Mouse (Mus musculus): ENCODE results near the gene Chat. TPM values are rescaled to one million over a fixed set of nuclear protein-coding genes. Genes with fewer than 3 reads are reported as not detected.

The Chat gene
- polyA plus RNA-seq, 1 experiment from 2014 or later, result 0.17 TPM

DNA sequence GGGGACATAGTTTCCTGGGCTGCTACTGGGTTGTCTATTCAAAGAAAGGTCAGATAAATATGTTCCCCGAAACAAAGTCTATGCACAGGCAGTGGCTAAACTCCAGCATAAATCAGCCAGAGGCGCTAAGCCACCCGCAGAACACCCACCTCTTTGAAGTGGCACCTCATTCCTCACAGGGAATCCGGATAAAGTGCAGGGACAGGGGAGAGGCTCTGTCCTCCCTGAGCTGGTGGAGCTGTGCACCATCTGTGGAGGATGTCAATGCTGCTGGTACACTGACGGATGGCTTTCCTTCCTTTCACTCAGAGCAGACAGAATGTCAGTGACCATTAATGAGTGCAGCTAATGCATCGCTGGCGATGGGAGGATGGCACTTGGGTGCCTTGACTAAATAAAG lies 84.7 kb downstream of the Chat start:
- no peaks in the 10 kb centered on the region for H3K36me3 ChIP-seq (ENCODE audit: control insufficient read depth, insufficient read depth, low read length)
- TF ChIP-seq CTCF (IDR thresholded peaks at IDR 0.05; ENCODE audit: low read depth), result no peak
- TF ChIP-seq EP300 (optimal IDR thresholded peaks at IDR 0.05), result no peak
- no peak overlapping the region for H3K9ac ChIP-seq (ENCODE audit: low read length)
- no peak for DNase-seq (ENCODE audit: low spot score)
- 35% methylated on average over 7 of the region's 7 CpGs for WGBS
- no peak overlapping the region for H3K4me3 ChIP-seq (ENCODE audit: low read depth, low read length)
- no peak overlapping the region for H3K4me2 ChIP-seq (replicated peaks; ENCODE audit: low read depth)
- H3K27me3 ChIP-seq (ENCODE audit: control insufficient read depth, insufficient read depth, low read length), result no peaks in the 10 kb centered on the region; the same call in 1 of the 2 replicates
- H3K27ac ChIP-seq (replicated peaks), result no peak overlapping the region
- H3K4me1 ChIP-seq (replicated peaks; ENCODE audit: control insufficient read depth, insufficient read depth), result no peaks in the 10 kb centered on the region
- H3K9me3 ChIP-seq (ENCODE audit: control insufficient read depth, low read length), result no peaks in the 10 kb centered on the region
- ATAC-seq (ENCODE audit: low FRiP score, low TSS enrichment), result no peak

DNA sequence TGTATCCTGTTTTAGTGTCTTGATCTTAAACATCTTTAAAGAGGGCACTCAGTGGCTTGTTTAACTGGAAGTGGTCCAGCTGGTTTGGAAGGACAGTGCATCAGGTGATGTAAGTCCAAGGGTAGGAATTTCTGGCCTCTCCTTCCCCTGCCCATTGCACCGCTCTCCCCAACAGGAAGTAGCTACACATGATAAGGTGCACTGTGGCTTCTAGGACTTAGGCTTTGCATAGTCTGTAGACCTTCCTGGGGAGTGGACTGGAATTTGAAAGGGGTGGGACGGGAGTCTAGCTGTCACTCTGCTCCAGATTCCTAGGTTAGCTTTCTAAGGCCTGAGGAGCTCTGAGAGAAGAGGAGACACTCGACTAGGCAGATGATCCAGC lies 85.7 kb downstream of the Chat start:
- H3K27ac ChIP-seq (replicated peaks), result no peak overlapping the region
- H3K9ac ChIP-seq (ENCODE audit: low read length), result no peak overlapping the region
- DNase-seq (ENCODE audit: low spot score) (no peak), ATAC-seq (ENCODE audit: low FRiP score, low TSS enrichment) (no peak)
- H3K36me3 ChIP-seq (ENCODE audit: control insufficient read depth, insufficient read depth, low read length), result no peaks in the 10 kb centered on the region
- TF ChIP-seq CTCF (IDR thresholded peaks at IDR 0.05; ENCODE audit: low read depth) (no peak), EP300 (optimal IDR thresholded peaks at IDR 0.05) (no peak)
- no peak overlapping the region for H3K4me2 ChIP-seq (replicated peaks; ENCODE audit: low read depth)
- 51% methylated on average over 3 of the region's 3 CpGs for WGBS
- H3K4me3 ChIP-seq (ENCODE audit: low read depth, low read length), result no peak overlapping the region
- H3K27me3 ChIP-seq (ENCODE audit: control insufficient read depth, insufficient read depth, low read length), result no peaks in the 10 kb centered on the region; the same call in 1 of the 2 replicates
- no peaks in the 10 kb centered on the region for H3K9me3 ChIP-seq (ENCODE audit: control insufficient read depth, low read length)
- no peaks in the 10 kb centered on the region for H3K4me1 ChIP-seq (replicated peaks; ENCODE audit: control insufficient read depth, insufficient read depth)

DNA sequence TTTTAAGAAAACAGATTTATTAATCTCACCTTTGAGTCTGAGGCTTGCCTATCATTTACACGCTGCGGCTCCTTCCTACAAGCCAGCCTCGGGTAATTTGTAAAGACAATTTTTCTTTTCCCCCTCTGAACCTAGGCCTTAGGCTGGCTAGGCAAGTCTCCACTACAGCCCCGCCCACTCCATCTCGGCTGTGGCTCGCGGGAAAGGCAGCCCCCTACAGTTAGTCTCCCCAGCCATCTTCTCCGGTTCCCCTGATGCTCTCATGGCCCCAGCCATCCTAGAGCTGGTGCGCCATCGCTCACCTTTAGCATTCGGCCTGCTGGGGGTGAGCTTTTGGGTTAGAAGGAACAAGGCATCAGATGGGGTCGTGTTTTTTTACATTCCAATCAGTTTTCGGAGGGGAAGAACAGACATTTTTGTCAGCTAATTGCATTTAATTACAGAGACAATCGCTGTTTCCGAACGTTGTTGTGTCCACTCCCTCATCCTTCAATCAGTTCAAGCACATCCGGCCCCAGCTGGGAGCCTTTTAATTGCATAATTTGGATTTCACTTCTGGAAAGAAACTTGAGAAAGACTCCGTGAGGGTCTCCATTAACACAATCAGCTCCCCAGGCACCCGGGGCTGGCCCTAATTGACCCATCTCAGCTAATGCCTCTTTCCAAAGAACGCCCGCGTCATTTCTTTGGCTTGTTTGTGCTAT lies 86.2 kb downstream of the Chat start:
- Histone ChIP-seq H3K9me3 (ENCODE audit: control insufficient read depth, low read length) (no peaks in the 10 kb centered on the region), H3K4me1 (replicated peaks; ENCODE audit: control insufficient read depth, insufficient read depth) (no peaks in the 10 kb centered on the region), H3K9ac (ENCODE audit: low read length) (no peak overlapping the region), H3K4me2 (replicated peaks; ENCODE audit: low read depth) (0 out of 2 replicates have a peak overlapping the region, but pooled peaks have one; percentile 17), H3K36me3 (ENCODE audit: control insufficient read depth, insufficient read depth, low read length) (no peaks in the 10 kb centered on the region), H3K4me3 (ENCODE audit: low read depth, low read length) (no peak overlapping the region), H3K27ac (replicated peaks) (no peak overlapping the region), H3K27me3 (ENCODE audit: control insufficient read depth, insufficient read depth, low read length) (no peaks in the 10 kb centered on the region; the same call in 1 of the 2 replicates)
- DNase-seq (ENCODE audit: low spot score), result no peak
- 18% methylated on average over 22 of the region's 22 CpGs for WGBS
- no peak for ATAC-seq (ENCODE audit: low FRiP score, low TSS enrichment)
- TF ChIP-seq EP300 (optimal IDR thresholded peaks at IDR 0.05) (no peak), CTCF (IDR thresholded peaks at IDR 0.05; ENCODE audit: low read depth) (no peak)

DNA sequence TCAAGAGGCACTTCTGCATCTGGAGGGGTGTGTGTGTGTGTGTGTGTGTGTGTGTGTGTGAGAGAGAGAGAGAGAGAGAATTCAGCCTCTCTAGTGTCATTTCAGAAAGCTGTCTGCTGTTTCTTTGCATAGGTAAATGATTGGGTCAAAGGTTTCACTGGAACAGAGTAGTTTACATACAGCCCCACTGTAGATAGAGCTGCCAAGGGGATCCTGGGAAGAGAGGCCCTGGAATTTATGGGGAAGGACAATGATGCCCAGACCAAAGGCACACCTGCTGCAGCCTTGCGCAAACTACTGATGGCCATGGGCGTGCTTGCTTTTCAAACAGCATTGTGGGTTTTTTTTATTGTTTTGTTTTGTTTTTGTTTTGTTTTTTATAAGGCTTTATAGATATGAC lies 93.3 kb downstream of the Chat start:
- Histone ChIP-seq H3K4me3 (ENCODE audit: low read depth, low read length) (no peak overlapping the region), H3K36me3 (ENCODE audit: control insufficient read depth, insufficient read depth, low read length) (no peaks in the 10 kb centered on the region), H3K27ac (replicated peaks) (no peak overlapping the region), H3K4me2 (replicated peaks; ENCODE audit: low read depth) (no peak overlapping the region), H3K27me3 (ENCODE audit: control insufficient read depth, insufficient read depth, low read length) (no peaks in the 10 kb centered on the region), H3K9me3 (ENCODE audit: control insufficient read depth, low read length) (no peaks in the 10 kb centered on the region), H3K9ac (ENCODE audit: low read length) (no peak overlapping the region), H3K4me1 (replicated peaks; ENCODE audit: control insufficient read depth, insufficient read depth) (no peaks in the 10 kb centered on the region)
- WGBS, result 71% methylated on average over 2 of the region's 2 CpGs
- no peak for DNase-seq (ENCODE audit: low spot score)
- no peak for ATAC-seq (ENCODE audit: low FRiP score, low TSS enrichment)
- TF ChIP-seq EP300 (optimal IDR thresholded peaks at IDR 0.05) (no peak), CTCF (IDR thresholded peaks at IDR 0.05; ENCODE audit: low read depth) (no peak)

DNA sequence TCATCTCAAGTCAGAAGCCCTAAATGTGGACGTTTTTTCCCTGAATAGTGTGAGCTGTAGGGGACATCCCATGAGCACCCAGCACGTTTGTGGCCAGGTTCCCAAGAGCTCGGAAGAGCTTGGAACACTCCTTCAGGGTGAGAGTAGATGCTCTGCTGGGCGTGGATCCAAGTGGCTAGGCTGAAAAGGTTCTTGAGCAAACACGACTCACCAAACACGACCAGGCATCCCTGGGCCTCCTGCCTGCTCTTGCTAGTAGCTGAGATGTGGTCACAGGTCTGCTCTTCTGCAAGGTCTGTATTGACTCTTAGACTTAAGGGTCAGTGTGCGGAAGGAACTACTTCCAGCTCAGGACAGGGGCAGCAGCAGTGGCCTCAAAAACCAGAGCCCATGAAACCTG lies 96.0 kb downstream of the Chat start:
- H3K4me3 ChIP-seq (ENCODE audit: low read depth, low read length), result no peak overlapping the region
- no peak overlapping the region for H3K27ac ChIP-seq (replicated peaks)
- no peak overlapping the region for H3K9ac ChIP-seq (ENCODE audit: low read length)
- no peaks in the 10 kb centered on the region for H3K4me1 ChIP-seq (replicated peaks; ENCODE audit: control insufficient read depth, insufficient read depth)
- no peak for TF ChIP-seq CTCF (IDR thresholded peaks at IDR 0.05; ENCODE audit: low read depth)
- no peak for TF ChIP-seq EP300 (optimal IDR thresholded peaks at IDR 0.05)
- DNase-seq (ENCODE audit: low spot score) (no peak), ATAC-seq (ENCODE audit: low FRiP score, low TSS enrichment) (no peak)
- no peaks in the 10 kb centered on the region for H3K36me3 ChIP-seq (ENCODE audit: control insufficient read depth, insufficient read depth, low read length)
- WGBS, result 39% methylated on average over 7 of the region's 7 CpGs
- H3K4me2 ChIP-seq (replicated peaks; ENCODE audit: low read depth), result no peak overlapping the region
- H3K9me3 ChIP-seq (ENCODE audit: control insufficient read depth, low read length), result no peaks in the 10 kb centered on the region
- H3K27me3 ChIP-seq (ENCODE audit: control insufficient read depth, insufficient read depth, low read length), result no peaks in the 10 kb centered on the region

DNA sequence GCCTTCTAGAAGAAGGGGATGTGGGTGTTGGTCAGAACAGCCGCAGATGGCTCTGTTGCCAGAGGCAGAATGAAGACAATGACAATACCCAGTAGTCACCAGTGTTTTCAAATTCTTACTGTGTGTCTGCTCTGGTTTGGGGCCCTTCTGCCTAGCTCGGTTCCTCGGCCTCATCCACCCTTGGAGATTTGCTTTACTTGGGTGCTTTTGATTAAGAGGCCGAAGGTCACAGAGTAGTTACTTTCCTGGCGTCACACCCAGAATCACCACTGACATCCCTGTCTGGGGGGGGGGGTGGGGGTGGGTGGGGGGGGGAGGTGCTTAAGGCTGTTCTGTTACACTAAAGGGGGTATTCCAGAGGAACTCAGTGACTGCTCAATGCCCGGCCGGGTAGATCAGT lies 101.4 kb downstream of the Chat start:
- Histone ChIP-seq H3K9me3 (ENCODE audit: control insufficient read depth, low read length) (no peaks in the 10 kb centered on the region), H3K36me3 (ENCODE audit: control insufficient read depth, insufficient read depth, low read length) (no peaks in the 10 kb centered on the region), H3K27me3 (ENCODE audit: control insufficient read depth, insufficient read depth, low read length) (no peaks in the 10 kb centered on the region), H3K4me3 (ENCODE audit: low read depth, low read length) (no peak overlapping the region), H3K4me2 (replicated peaks; ENCODE audit: low read depth) (no peak overlapping the region), H3K27ac (replicated peaks) (no peak overlapping the region), H3K4me1 (replicated peaks; ENCODE audit: control insufficient read depth, insufficient read depth) (no peaks in the 10 kb centered on the region), H3K9ac (ENCODE audit: low read length) (no peak overlapping the region)
- DNase-seq (ENCODE audit: low spot score), result no peak
- ATAC-seq (ENCODE audit: low FRiP score, low TSS enrichment), result no peak
- TF ChIP-seq EP300 (optimal IDR thresholded peaks at IDR 0.05) (no peak), CTCF (IDR thresholded peaks at IDR 0.05; ENCODE audit: low read depth) (no peak)
- WGBS, result 53% methylated on average over 7 of the region's 7 CpGs

Other genes starting within 250 kb of the Chat start
- 1.6 and 2.0 TPM in 2 replicates for gene Ogdhl, start 144.0 kb downstream of the Chat start, polyA plus RNA-seq (2015; fragmentation: Nextera tagmentation; extraction: Ambion mirVana)
- gene 1700024G13Rik, start 77.6 kb downstream of the Chat start, polyA plus RNA-seq (2015; fragmentation: Nextera tagmentation; extraction: Ambion mirVana), result not detected in 2 replicates
- gene Slc18a3, start 1.1 kb downstream of the Chat start, polyA plus RNA-seq (2015; fragmentation: Nextera tagmentation; extraction: Ambion mirVana), result 3.8 and 3.9 TPM in 2 replicates
- gene Ercc6, start 47.5 kb upstream of the Chat start, polyA plus RNA-seq (2015; fragmentation: Nextera tagmentation; extraction: Ambion mirVana), result 8.4 and 9.0 TPM in 2 replicates
- 0.10 and 0.11 TPM in 2 replicates for gene Prrxl1, start 133.4 kb upstream of the Chat start, polyA plus RNA-seq (2015; fragmentation: Nextera tagmentation; extraction: Ambion mirVana)
- 0.02 TPM in 1 of 2 replicates, not detected in the other for gene 3425401B19Rik, start 219.3 kb upstream of the Chat start, polyA plus RNA-seq (2015; fragmentation: Nextera tagmentation; extraction: Ambion mirVana)